Mouse (Mus musculus): ENCODE results near the gene Afap1l2.

The Afap1l2 gene

DNA sequence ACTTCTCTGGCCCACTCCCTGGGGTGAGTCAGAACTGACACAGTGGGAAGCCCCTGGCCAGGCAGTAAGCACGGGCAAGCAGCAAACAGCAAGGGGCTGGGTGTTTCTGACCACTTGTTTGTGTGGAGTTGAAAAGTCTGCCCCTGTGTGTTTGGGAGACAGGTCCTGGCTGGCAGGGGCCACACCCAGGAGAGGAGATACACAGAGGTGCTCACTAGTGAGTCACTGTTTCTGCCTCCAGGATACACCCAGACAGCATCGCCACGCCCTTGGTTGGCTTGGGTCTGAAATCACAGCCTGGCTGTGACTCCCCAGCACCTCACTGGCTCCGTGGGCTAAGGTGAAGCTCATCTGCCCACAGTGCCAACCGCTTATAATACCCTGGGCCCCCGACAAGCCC is 72.9 kb downstream of the Afap1l2 start:
- DNase-seq = no peak

GRCm38 (mm10) chr19:56933800-56934199 is 74.2 kb downstream of the Afap1l2 start:
- DNase-seq = no peak

DNA sequence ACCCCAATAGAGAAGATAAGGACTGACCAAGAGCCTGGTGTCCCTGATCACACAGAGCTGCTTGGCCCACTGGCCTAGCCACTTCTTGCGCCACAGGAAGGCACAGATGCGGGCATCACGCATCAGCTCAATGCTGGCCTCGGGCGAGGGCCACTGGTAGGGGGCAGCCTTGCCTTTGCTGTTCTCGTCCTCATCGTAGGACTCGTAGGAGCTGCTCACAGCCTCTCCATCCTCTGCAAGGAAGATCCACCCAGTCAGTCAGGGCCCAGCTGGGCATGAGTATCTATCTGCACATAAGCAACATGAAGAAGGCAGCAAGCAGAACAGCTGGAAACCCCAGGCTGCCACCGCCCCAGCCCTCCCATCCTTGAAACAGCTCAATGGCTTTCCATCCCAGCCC is 78.0 kb downstream of the Afap1l2 start:
- no peak for DNase-seq

- no peak for DNase-seq
Observed at GRCm38 (mm10) chr19:56929392-56929791, 78.6 kb downstream of the Afap1l2 start.

- DNase-seq = no peak
Observed at GRCm38 (mm10) chr19:56921744-56922143, 86.3 kb downstream of the Afap1l2 start.

DNA sequence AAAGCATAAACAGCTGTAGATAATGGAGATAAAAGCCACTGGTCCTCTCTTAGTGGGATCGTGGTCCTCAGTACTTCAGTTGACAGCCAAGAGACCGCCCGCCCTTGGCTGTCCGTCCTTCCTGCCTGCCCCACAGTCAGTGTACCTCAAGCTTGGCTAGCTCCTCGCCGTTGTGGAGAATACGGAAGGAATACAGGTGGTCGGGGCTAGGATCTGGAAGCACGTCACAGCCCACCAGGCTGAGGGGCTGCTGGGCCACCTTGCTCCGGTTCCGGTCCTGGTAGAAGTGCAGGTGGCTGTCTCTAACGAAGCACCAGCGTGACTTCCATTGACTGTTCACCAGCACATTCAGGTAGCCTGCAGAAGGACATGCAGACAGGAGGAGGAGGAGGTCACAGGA is 87.8 kb downstream of the Afap1l2 start:
- DNase-seq = no peak

GRCm38 (mm10) chr19:56919628-56920027 is 88.4 kb downstream of the Afap1l2 start:
- DNase-seq = peak; percentile 87

DNA sequence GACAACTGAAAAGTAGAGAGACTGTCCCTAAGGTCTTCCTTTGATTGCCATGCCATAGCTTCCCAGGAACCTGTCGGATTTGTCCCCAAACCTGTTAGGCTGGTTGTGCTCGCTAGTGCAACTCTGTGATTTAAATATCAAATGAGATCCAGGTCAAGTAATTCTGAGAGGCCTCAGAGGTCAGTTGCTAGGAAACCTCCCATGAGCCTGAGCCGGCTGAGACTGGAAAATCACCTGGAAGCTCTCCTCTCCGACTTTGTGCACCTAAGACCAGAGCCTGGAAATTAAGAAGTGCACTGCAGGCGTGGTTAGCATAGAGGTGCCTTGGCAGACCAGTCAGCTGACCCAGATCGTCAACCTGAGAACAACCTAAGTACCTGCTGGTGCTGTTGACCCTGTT is 92.9 kb downstream of the Afap1l2 start:
- DNase-seq = no peak

- DNase-seq = no peak
Observed at GRCm38 (mm10) chr19:56914658-56915057, 93.4 kb downstream of the Afap1l2 start.

GRCm38 (mm10) chr19:56913761-56914160 is 94.3 kb downstream of the Afap1l2 start:
- DNase-seq = no peak

DNA sequence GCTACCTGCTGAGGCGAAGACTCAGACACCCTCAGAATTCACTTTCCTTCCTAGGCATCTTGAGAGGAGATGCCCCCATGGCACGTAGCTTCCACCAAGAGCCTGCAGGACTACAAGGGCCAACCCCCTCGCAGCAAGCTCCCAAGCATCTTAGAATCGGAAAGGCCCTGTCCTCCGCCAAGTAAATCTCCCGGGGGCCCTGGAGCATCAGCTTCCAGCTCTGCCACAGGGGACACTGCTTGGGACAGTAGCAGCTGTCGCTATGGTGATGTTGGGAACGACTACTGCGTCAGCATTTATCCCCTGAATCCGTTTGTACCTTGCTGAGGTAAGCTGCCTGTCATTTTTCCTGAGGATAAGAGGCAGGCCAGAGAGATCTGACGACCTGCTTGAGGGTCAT is 97.5 kb downstream of the Afap1l2 start:
- DNase-seq = no peak

DNA sequence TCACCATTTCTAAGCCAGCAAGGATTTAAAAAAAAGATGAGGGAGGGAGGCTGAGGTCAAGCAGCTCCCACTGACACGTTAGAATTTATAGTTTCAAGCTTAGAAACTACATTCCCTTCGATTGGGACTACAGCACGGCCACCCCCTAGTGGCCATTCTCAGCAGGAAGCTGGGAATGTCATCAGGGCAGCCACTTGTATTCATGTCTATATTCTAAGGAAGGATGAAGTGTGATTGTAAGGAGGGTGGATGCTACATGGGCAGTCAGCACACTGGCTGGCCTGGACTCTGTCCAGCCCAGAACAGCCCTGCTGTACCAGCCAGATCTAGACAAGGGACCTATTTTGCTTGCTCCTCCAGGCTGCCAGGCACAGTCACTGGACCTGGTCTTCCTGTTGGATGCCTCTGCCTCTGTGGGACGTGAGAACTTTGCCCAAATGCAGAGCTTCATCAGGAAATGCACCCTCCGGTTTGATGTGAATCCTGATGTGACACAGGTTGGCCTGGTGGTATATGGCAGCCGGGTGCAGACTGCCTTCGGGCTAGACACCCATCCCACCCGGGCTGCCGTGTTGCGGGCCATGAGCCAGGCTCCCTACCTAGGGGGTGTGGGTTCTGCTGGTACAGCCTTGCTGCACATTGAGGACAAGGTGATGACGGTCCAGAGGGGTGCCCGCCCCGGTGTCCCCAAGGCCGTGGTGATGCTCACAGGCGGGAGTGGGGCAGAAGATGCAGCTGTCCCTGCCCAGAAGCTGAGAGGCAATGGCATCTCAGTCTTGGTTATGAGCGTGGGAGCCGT is 99.4 kb downstream of the Afap1l2 start:
- no peak for DNase-seq

DNA sequence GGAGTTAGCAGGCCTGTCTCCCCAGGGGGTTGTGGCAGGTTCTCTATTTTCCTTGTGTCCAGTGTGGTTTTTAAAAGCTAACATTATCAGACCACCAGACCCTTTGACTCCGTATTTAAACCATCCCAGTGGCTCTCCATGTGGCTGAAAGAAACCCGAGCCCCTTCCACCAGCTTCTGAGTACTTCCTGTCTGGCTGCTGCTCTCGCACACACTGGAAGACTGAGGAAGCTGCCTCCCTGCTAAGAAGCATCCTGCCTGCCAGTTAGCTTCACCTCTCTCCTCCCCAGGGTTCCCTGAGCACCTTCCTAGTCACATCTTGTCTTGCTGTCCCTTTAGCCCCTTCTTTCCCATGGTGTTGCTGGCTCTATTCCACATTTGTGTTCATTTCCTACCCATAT is 100.2 kb downstream of the Afap1l2 start:
- no peak for DNase-seq

GRCm38 (mm10) chr19:56905395-56905794 is 102.6 kb downstream of the Afap1l2 start:
- no peak for DNase-seq

- DNase-seq = no peak
Observed at GRCm38 (mm10) chr19:56904095-56904494, 103.9 kb downstream of the Afap1l2 start.

GRCm38 (mm10) chr19:56897654-56898053 is 110.4 kb downstream of the Afap1l2 start:
- no peak for DNase-seq

GRCm38 (mm10) chr19:56893326-56893725 is 114.7 kb downstream of the Afap1l2 start:
- no peak for DNase-seq

GRCm38 (mm10) chr19:56892586-56892985 is 115.4 kb downstream of the Afap1l2 start:
- no peak for DNase-seq

- no peak for DNase-seq
Observed at GRCm38 (mm10) chr19:56891438-56891837, 116.6 kb downstream of the Afap1l2 start.

GRCm38 (mm10) chr19:56888654-56889053 is 119.4 kb downstream of the Afap1l2 start:
- DNase-seq = no peak

DNA sequence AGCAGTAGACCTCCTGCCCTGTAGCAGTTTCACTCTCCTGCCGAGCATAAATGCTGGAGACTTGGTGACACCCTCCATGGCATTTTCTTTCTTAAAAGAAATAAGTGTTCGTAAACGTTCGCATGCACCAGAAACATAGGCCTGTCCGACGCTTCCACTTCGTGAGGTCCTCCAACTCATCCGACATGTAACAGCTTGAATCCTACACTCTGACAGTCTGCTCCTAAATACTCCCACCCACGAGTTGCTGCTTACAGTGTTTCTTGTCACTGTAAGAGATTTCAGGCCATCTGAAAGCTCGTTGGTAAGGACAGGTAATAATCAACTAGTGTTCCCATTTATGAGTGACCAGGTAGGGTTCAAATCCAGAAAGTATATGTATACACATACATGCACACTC is 120.1 kb downstream of the Afap1l2 start:
- DNase-seq = no peak

- no peak for DNase-seq
Observed at GRCm38 (mm10) chr19:56877364-56877763, 130.7 kb downstream of the Afap1l2 start.

- no peak for DNase-seq
Observed at GRCm38 (mm10) chr19:56874601-56875315, 133.3 kb downstream of the Afap1l2 start.

DNA sequence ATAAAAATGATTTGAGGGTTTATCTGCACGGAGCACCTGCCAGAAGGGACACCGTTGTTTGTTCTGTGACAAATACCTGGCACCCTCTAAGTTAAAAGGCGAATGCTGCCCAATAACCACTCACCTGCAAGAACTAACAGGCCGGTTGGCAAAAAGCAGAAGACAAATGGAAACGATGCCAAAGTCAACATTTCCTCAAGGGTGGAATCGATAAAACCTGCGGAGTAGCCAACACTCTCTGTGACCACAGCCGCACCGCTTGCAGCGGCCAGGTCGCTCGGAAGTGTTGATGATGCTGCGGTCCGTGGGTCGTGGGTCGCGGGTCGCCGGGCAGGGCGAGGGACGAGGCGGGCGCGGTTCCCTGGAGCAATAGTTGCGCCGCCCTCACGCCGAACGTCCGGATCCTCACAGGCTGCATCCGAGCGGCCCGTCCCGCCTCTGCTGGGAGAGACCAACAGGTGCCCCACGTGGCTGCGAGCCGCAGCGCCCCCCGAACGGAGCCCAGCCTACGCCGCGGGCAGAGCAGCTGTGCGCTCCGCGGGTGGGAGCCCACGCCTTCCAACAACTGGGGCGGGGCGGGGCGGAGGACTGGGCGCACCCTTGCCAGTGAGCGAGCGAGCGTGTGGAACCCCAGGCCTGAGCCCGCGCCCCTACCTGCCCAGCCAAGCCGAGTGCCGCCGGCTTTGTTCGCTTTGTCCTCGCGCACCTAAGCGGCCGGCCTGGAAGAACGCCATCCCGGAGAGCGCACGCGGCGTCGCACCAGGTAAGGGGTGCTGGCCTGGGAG is 134.0 kb downstream of the Afap1l2 start, which contains the start of gene Vwa2:
TSS of gene Vwa2 (plus strand) at position 434 of the 785 bp plus-strand sequence.
- peak; percentile 3 for DNase-seq
